Mouse (Mus musculus): Measurements from ENCODE around the gene Mob1b. TPM values are rescaled to one million over a fixed set of nuclear protein-coding genes. Genes with fewer than 3 reads are reported as not detected.
"Not testable (repeated sequence)": the region's sequence is repeated elsewhere in the genome, so short reads cannot be mapped to it uniquely, and the experiment has no call there.

Mob1b gene
- polyA plus RNA-seq, 1 experiment from 2014 or later = 13.3 TPM

DNA sequence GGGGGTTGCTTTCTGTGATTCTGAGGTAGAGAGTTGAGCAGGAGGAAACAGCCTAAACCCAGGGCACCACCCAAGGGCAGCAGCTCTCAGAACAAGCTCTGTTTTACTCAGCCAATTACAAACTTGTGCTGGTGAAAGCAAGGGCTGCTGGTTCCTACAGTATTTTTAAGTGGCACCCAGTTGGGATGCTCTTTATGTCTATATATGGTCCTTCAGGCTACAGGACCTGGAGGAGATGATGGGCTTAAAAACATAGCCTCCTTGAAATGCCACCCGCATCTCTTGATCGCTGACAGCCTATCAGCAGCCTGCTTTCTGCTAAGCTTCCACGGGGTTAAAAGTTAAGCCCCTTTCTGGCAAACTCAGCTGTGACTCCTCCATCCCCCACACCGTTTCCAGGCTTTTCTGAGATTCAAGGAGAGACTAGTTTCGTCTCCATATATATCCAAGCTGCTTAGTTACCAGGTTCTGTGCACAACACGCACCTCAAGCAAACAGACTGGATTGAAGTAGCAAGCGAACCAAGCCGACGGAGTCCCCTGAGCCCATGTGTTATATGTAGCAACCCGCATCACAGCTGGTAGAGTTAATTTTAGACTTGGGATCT is 8.9 kb upstream of the Mob1b start:
- ATAC-seq = no peak
- H3K9ac ChIP-seq = no peak overlapping the region
- no peaks in the 10 kb centered on the region for H3K36me3 ChIP-seq
- H3K27me3 ChIP-seq (replicated peaks) = no peaks in the 10 kb centered on the region
- H3K4me1 ChIP-seq = no peaks in the 10 kb centered on the region
- H3K4me3 ChIP-seq = no peak overlapping the region
- no peak overlapping the region for H3K4me2 ChIP-seq
- H3K9me3 ChIP-seq (replicated peaks) = no peaks in the 10 kb centered on the region
- no peak overlapping the region for H3K27ac ChIP-seq
- WGBS (ENCODE audit: insufficient replicate concordance) = 51% methylated on average over 10 of the region's 10 CpGs

DNA sequence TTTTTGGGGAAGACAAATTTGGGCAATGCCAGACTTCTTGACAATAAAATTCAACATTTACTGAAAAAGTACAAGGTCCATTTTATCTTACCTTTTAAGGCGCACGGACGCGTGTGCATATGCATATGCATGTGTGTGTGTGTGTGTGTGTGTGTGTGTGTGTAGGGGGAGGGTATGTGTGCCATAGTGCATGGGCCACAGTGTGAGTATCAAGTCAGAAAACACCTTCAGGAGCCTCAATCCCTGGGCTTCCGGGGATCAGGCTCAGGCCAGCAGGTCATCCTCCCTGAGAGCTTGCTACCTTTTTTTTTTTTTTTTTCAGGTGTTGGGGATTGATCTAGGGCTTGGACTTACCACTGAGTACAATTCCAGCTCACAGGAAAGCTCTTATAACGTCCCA is 8.3 kb upstream of the Mob1b start:
- Histone ChIP-seq H3K27me3 (replicated peaks) (no peaks in the 10 kb centered on the region), H3K9ac (no peak overlapping the region), H3K9me3 (replicated peaks) (no peaks in the 10 kb centered on the region), H3K4me1 (no peaks in the 10 kb centered on the region), H3K4me3 (no peak overlapping the region), H3K27ac (no peak overlapping the region), H3K36me3 (no peaks in the 10 kb centered on the region), H3K4me2 (no peak overlapping the region)
- WGBS (ENCODE audit: insufficient replicate concordance) = 73% methylated on average over 6 of the region's 6 CpGs
- ATAC-seq = no peak

DNA sequence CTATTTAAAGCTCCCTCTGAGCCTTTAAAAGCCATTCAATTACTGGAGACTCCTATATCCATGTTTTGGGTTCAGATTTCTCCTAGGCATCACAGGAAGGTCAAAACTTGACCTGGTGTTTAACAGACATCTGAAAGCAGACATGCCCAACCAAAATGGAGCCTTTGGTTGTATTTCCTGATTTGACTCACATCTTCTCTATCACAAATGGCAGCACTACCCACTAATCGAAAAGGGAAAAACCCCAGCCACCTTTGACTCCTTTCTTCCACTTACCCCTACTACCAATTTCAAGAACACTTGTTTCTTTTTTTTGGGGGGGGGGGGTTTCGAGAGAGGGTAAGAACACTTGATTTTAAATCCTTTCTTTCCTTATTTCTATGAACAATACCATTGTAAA is 3.7 kb upstream of the Mob1b start:
- no peaks in the 10 kb centered on the region for H3K27me3 ChIP-seq (replicated peaks)
- no peak for ATAC-seq
- H3K4me2 ChIP-seq = no peak overlapping the region
- WGBS (ENCODE audit: insufficient replicate concordance) = 73% methylated on average over 2 of the region's 2 CpGs
- H3K4me1 ChIP-seq = peaks cover 10% of the 10 kb centered on the region
- H3K36me3 ChIP-seq = no peaks in the 10 kb centered on the region
- H3K9me3 ChIP-seq (replicated peaks) = no peaks in the 10 kb centered on the region
- H3K4me3 ChIP-seq = no peak overlapping the region
- no peak overlapping the region for H3K9ac ChIP-seq
- H3K27ac ChIP-seq = no peak overlapping the region

DNA sequence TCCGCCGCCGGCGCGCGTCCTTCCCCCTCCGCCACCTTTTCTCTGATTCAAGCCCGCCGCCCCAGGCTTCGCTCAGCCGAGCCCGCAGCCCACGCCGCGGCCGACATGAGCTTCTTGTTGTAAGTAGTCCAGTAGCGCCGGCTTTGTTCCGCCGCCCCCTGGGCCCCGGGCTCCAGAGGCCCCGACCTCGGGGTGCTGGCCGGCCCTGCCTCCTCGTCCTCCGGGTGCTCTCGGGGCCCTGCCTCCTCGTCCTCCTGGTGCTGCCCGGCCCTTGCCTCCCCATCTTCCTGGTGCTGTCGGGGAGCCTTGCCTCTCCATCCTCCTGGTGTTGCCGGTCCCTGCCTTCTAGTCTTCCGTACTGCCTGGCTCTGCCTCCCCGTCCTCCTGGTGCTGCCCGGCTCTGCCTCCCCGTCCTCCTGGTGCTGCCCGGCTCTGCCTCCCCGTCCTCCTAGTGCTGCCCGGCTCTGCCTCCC is 384 bp downstream of the Mob1b start:
- H3K27ac ChIP-seq = peak overlapping the region; percentile 96
- no peaks in the 10 kb centered on the region for H3K9me3 ChIP-seq (replicated peaks)
- peak; percentile 22 for ATAC-seq
- H3K4me1 ChIP-seq = peaks cover 48% of the 10 kb centered on the region
- H3K9ac ChIP-seq = peak overlapping the region; percentile 99
- under 1% methylated on average over 33 of the region's 38 CpGs for WGBS (ENCODE audit: insufficient replicate concordance)
- peak overlapping the region; percentile 91 for H3K4me2 ChIP-seq
- no peaks in the 10 kb centered on the region for H3K27me3 ChIP-seq (replicated peaks)
- peaks cover 6% of the 10 kb centered on the region for H3K36me3 ChIP-seq
- H3K4me3 ChIP-seq = peak overlapping the region; percentile 97

DNA sequence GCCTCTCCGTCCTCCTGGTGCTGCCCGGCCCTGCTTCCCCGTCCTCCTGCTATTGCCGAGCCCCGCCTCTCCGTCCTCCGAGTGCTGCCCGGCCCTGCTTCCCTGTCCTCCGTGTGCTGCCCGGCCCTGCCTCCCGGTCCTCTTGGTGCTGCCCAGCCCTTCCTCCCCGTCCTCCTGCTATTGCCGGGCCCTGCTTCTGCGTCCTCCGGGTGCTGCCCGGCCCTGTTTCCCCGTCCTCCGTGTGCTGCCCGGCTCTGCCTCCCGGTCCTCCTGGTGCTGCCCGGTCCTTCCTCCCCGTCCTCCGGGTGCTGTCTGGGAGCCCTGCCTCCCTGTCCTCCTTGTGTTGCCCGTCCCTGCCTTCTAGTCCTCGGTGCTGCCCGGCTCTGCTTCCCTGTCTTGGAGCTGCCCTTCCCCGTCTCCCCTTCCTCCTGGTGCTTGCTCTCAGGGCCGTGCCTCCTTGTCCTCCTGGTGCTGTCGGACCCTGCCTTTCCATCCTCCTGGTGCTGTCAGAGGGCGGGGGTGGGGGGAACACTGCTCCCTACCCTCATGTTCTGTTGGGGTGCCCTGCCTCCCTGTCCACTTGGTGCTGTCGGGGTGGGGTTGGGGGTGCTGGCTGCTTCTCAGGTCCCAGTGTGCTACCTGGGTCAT is 1.0 kb downstream of the Mob1b start:
- Histone ChIP-seq H3K27ac (peak overlapping the region; percentile 96), H3K27me3 (replicated peaks) (no peaks in the 10 kb centered on the region), H3K4me2 (peak overlapping the region; percentile 91), H3K9me3 (replicated peaks) (no peaks in the 10 kb centered on the region), H3K36me3 (peaks cover 8% of the 10 kb centered on the region), H3K4me3 (peak overlapping the region; percentile 97), H3K9ac (peak overlapping the region; percentile 99), H3K4me1 (peaks cover 53% of the 10 kb centered on the region)
- ATAC-seq = peak; percentile 53
- 1% methylated on average over 31 of the region's 31 CpGs for WGBS (ENCODE audit: insufficient replicate concordance)

DNA sequence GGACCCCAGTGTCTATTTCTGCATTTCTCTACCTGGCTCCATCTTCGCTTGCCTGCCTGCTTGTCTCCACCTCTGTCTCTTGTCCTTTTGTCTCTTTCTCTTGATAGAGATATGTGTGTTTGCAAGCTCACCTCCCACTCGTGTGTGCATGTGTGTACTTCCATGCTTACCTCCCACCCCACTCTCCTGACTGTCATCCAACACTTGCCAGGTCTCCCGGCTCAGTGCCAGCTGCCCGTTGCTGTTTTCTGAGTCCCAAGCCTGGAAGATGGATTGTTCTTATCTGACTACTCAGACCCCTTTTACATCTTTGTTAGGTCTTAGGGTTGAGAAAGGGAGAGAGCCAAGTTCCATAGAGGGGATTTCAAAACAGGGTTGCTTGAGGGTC is 1.6 kb downstream of the Mob1b start:
- ATAC-seq = no peak
- Histone ChIP-seq H3K27ac (peak overlapping the region; percentile 96), H3K4me1 (peaks cover 58% of the 10 kb centered on the region)

DNA sequence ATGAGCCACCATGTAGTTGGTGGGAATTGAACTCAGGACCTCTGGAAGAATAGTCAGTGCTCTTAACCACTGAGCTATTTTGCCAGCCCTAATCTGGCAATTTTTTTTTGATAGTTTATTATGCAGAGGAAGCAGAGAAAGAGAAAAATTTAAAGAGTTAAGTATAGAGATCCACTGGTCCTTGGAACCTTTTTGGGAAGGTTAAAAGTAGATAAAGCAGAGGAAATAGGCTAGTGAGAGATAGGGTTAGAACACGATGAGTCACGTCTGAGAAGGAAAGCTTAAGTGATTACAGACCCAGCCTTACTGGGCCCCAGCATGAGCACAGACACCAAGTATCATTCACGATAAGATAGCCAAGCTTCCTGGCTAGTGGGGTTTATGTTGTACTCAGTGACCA is 3.4 kb downstream of the Mob1b start:
- peak overlapping the region; percentile 97 for H3K4me3 ChIP-seq

More for the DNA sequence above, 1.6 kb downstream of the Mob1b start:
- Histone ChIP-seq H3K36me3 (peaks cover 8% of the 10 kb centered on the region), H3K9me3 (replicated peaks) (no peaks in the 10 kb centered on the region), H3K9ac (peak overlapping the region; percentile 99), H3K4me2 (peak overlapping the region; percentile 91), H3K27me3 (replicated peaks) (no peaks in the 10 kb centered on the region), H3K4me3 (peak overlapping the region; percentile 97)
- WGBS (ENCODE audit: insufficient replicate concordance) = 8% methylated on average over 4 of the region's 4 CpGs

DNA sequence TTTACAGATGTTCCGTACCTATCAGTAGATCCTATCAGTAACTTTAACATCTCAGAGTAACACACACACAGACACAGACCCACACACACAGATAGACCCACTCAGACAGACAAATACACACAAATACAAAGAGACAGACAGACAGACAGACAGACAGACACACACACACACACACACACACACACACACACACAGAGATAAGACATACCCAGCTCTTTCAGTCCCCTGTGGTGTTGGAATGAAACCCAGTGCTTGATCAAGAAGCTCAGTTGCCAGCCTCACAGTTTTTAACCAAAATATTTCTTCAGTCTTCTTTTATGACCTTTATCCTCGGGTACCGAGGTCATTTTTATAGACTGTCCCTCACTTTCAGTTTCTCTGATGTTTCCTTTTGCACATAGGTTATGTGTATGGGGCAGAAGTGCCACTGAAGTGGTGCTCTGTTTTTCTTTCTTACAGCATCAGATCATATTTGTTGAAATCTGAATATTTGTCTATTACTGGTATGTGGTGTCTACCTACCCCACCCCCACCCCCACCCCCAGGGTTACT is 7.0 kb downstream of the Mob1b start:
- ATAC-seq = no peak
- Histone ChIP-seq H3K27me3 (replicated peaks) (no peaks in the 10 kb centered on the region), H3K4me2 (no peak overlapping the region), H3K36me3 (peaks cover 20% of the 10 kb centered on the region), H3K4me3 (no peak overlapping the region), H3K9ac (no peak overlapping the region), H3K4me1 (peaks cover 53% of the 10 kb centered on the region), H3K27ac (no peak overlapping the region), H3K9me3 (replicated peaks) (no peaks in the 10 kb centered on the region)
- WGBS (ENCODE audit: insufficient replicate concordance) = 69% methylated on average over 3 of the region's 3 CpGs

More for the DNA sequence above, 3.4 kb downstream of the Mob1b start:
- H3K27ac ChIP-seq = peak overlapping the region; percentile 96
- no peaks in the 10 kb centered on the region for H3K9me3 ChIP-seq (replicated peaks)
- H3K9ac ChIP-seq = peak overlapping the region; percentile 99; the same call in 1 of the 2 replicates
- peak overlapping the region; percentile 91 for H3K4me2 ChIP-seq
- H3K27me3 ChIP-seq (replicated peaks) = no peaks in the 10 kb centered on the region
- WGBS (ENCODE audit: insufficient replicate concordance) = 14% methylated on average over 3 of the region's 3 CpGs
- H3K4me1 ChIP-seq = peaks cover 67% of the 10 kb centered on the region
- peaks cover 13% of the 10 kb centered on the region for H3K36me3 ChIP-seq
- peak; percentile 84 for ATAC-seq

DNA sequence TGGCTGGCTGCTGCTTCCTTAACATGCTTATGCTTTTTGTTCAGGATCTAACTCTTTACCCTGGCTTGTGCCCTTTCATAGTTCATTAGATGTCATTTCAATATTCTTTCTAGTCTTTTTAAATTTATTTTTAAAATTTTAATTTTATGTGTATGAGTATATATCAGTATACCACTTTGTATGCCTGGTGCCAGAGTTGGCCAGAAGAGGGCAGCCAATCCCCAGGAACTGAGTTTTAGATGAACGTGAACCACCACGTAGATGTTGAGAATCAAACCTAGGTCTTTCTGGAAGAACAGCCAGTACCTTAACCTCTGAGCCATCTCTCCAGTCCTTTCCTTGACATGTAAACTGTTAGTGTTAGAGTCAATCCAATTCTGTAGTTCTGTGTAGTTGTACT is 14.1 kb downstream of the Mob1b start:
- Histone ChIP-seq H3K9ac (no peak overlapping the region), H3K27ac (no peak overlapping the region), H3K36me3 (peaks cover 16% of the 10 kb centered on the region; the same call in 1 of the 2 replicates), H3K27me3 (replicated peaks) (no peaks in the 10 kb centered on the region), H3K4me2 (no peak overlapping the region), H3K4me1 (peaks cover 7% of the 10 kb centered on the region), H3K9me3 (replicated peaks) (no peaks in the 10 kb centered on the region), H3K4me3 (no peak overlapping the region)
- 75% methylated on average over 2 of the region's 2 CpGs for whole genome bisulfite sequencing (ENCODE audit: insufficient replicate concordance)
- ATAC-seq = peak; percentile 51; the same call in 1 of the 2 replicates

DNA sequence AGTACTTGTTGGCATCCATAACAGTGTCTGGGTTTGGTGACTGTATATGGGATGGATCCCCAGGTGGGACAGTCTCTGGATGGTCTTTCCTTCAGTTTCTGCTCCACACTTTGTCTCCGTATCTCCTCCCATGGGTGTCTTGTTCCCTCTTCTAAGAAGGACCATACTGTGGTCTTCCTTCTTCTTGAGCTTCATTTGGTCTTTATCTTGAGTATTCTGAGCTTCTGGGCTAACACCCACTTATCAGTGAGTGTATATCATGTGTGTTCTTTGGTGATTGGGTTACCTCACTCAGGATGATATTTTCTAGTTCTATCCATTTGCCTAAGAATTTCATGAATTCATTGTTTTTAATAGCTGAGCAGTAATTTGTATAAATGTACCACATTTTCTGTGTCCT is 20.4 kb downstream of the Mob1b start:
- Histone ChIP-seq H3K4me2 (peak overlapping the region; percentile 12; the same call in 1 of the 2 replicates), H3K4me1 (peaks cover 13% of the 10 kb centered on the region), H3K36me3 (peaks cover 55% of the 10 kb centered on the region), H3K27ac (0 out of 2 replicates have a peak overlapping the region, but pooled peaks have one; percentile 10)
- not testable (repeated sequence) for H3K4me3 ChIP-seq; H3K27me3 ChIP-seq (replicated peaks); H3K9ac ChIP-seq; H3K9me3 ChIP-seq (replicated peaks)
- WGBS (ENCODE audit: insufficient replicate concordance) = 67% methylated on average over 1 of the region's 1 CpGs
- ATAC-seq = peak; percentile 77

DNA sequence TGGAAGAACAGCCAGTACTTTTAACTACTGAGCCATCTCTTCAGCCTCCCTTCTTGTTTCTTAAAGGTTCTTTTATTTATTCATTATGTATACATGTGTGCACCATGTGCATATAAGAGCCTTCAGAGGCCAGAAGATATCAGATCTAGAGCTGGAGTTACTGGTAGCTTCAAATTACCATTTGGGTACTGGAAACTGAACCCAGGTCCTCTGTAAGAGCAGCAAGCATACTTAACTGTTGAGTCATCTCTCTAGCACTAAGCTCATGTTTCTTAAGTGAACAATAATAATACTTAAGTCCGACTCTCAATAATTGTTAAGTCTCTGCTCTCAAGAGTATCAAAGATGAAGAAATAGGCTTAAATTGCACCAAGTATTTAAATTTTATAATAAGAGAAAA is 27.1 kb downstream of the Mob1b start:
- Histone ChIP-seq H3K4me2 (no peak overlapping the region), H3K36me3 (peaks cover 51% of the 10 kb centered on the region), H3K4me1 (no peaks in the 10 kb centered on the region), H3K27ac (no peak overlapping the region), H3K9ac (no peak overlapping the region), H3K27me3 (replicated peaks) (no peaks in the 10 kb centered on the region), H3K9me3 (replicated peaks) (no peaks in the 10 kb centered on the region), H3K4me3 (no peak overlapping the region)
- no peak for ATAC-seq
- WGBS (ENCODE audit: insufficient replicate concordance) = 78% methylated on average over 1 of the region's 1 CpGs

DNA sequence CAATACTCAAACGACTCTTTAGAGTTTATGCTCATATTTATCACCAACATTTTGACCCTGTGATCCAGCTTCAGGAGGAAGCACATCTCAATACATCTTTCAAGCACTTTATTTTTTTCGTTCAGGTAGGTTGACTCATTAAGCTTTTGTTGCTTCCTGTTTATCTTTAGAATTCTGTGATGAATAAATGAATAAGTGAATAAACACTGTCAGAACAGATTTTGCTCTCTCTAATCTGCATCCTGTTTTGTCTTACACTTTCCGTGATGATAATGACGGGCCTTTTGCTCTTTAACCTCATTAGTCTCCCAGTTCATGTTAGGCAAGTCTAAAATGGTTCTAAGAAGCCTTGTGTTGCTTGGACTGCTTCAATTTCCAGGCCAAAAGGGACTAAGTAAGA is 32.5 kb downstream of the Mob1b start:
- no peak overlapping the region for H3K4me3 ChIP-seq
- H3K4me2 ChIP-seq = no peak overlapping the region
- H3K9me3 ChIP-seq (replicated peaks) = no peaks in the 10 kb centered on the region
- H3K4me1 ChIP-seq = no peaks in the 10 kb centered on the region
- H3K9ac ChIP-seq = no peak overlapping the region
- no peak overlapping the region for H3K27ac ChIP-seq
- peaks cover 60% of the 10 kb centered on the region for H3K36me3 ChIP-seq
- no peak for ATAC-seq
- 73% methylated on average over 4 of the region's 4 CpGs for WGBS (ENCODE audit: insufficient replicate concordance)
- H3K27me3 ChIP-seq (replicated peaks) = no peaks in the 10 kb centered on the region

Data from liver, embryonic 12.5 days (tissue).